Mouse (Mus musculus) kidney, embryonic 15.5 days (tissue): ENCODE results near the gene Lyzl6. TPM values are rescaled to one million over a fixed set of nuclear protein-coding genes. Genes with fewer than 3 reads are reported as not detected.

ENCODE experiments used
- ATAC-seq: fragments of 200-750 bp; cut with Nextera tagmentation; replicated peaks from 2 replicates; pipeline ENCODE4 v1.8.0; 2017; ENCODE audit warnings: moderate TSS enrichment; ENCODE audit not compliant: low FRiP score
- H3K27ac ChIP-seq: fragments of 300-500 bp; sonication (generic); 2 replicates; pipeline ENCODE4 v1.5.1; 2015; ENCODE audit warnings: mild to moderate bottlenecking, inconsistent platforms
- H3K27me3 ChIP-seq: fragments of 300-500 bp; sonication (generic); 2 replicates; pipeline ENCODE4 v1.6.1; 2015; ENCODE audit warnings: inconsistent platforms
- H3K36me3 ChIP-seq: fragments of 300-500 bp; sonication (generic); 2 replicates; pipeline ENCODE4 v1.6.1; 2015; ENCODE audit warnings: inconsistent platforms
- H3K4me1 ChIP-seq: fragments of 300-500 bp; sonication (generic); 2 replicates; pipeline ENCODE4 v1.6.1; 2015; ENCODE audit warnings: inconsistent platforms
- H3K4me2 ChIP-seq: fragments of 300-500 bp; sonication (generic); 2 replicates; pipeline ENCODE4 v1.6.1; 2015; ENCODE audit warnings: moderate library complexity, mild to moderate bottlenecking, inconsistent platforms
- H3K4me3 ChIP-seq: fragments of 300-500 bp; sonication (generic); replicated peaks from 2 replicates; pipeline ENCODE4 v1.5.1; 2015; ENCODE audit warnings: mild to moderate bottlenecking, inconsistent platforms
- H3K9ac ChIP-seq: fragments of 300-500 bp; sonication (generic); 2 replicates; pipeline ENCODE4 v1.6.1; 2015; ENCODE audit warnings: mild to moderate bottlenecking, inconsistent platforms
- H3K9me3 ChIP-seq: fragments of 300-500 bp; sonication (generic); replicated peaks from 2 replicates; pipeline ENCODE4 v1.6.1; 2016; ENCODE audit warnings: inconsistent platforms
- WGBS: fragments of 180-500 bp; shearing (Covaris S2); methylation state at CpG from one replicate; pipeline ENCODE4 v1.1.7; 2015; ENCODE audit warnings: mixed read lengths; 5-methylcytosine and 5-hydroxymethylcytosine counted together
- polyA plus RNA-seq: library from polyadenylated mRNA; unstranded; fragments of >200 nt; fragmentation: Nextera tagmentation; extraction: Ambion mirVana; gene quantifications from 2 replicates; pipeline ENCODE4 v1.2.1, GENCODE M21; 2015

Lyzl6 gene
- polyA plus RNA-seq, 1 experiment from 2014 or later, result not detected

GRCm38 (mm10) chr11:103636261-103636660 is 2.4 kb downstream of the Lyzl6 start:
- Histone ChIP-seq H3K27me3 (peaks cover 29% of the 10 kb centered on the region), H3K4me3 (no peak overlapping the region), H3K4me2 (no peak overlapping the region), H3K4me1 (no peaks in the 10 kb centered on the region), H3K9me3 (no peaks in the 10 kb centered on the region), H3K36me3 (no peaks in the 10 kb centered on the region), H3K27ac (no peak overlapping the region), H3K9ac (no peak overlapping the region)
- 82% methylated on average over 6 of the region's 6 CpGs for WGBS
- ATAC-seq, result no peak

DNA sequence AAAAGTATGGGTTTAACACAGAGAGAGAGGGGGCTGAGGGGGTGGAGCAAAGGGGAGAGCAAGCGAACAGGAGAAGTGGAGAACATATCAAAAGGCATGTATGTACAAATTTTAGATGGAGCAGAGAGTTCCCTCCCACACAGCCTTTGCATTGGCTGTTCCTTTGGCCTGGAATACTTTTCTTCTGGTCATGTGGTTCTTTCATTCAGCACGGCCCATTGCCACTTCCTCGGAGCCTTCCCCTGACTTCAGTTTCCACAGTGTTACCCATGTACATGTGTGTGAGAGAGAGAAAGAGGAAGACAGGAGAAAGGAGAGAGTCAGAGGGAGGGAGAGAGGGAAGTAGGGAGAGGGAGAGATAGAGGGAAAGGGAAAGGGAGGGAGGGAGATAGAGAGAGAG is 3.2 kb downstream of the Lyzl6 start:
- Histone ChIP-seq H3K36me3 (no peaks in the 10 kb centered on the region), H3K9ac (no peak overlapping the region), H3K4me2 (no peak overlapping the region), H3K27me3 (peaks cover 22% of the 10 kb centered on the region), H3K9me3 (no peaks in the 10 kb centered on the region), H3K27ac (no peak overlapping the region), H3K4me1 (no peaks in the 10 kb centered on the region), H3K4me3 (no peak overlapping the region)
- WGBS, result 71% methylated on average over 3 of the region's 3 CpGs
- ATAC-seq, result no peak

GRCm38 (mm10) chr11:103634806-103635205 is 3.9 kb downstream of the Lyzl6 start:
- Histone ChIP-seq H3K4me2 (no peak overlapping the region), H3K36me3 (no peaks in the 10 kb centered on the region), H3K27me3 (peaks cover 15% of the 10 kb centered on the region), H3K9ac (no peak overlapping the region), H3K4me3 (no peak overlapping the region), H3K27ac (no peak overlapping the region), H3K9me3 (no peaks in the 10 kb centered on the region), H3K4me1 (no peaks in the 10 kb centered on the region)
- WGBS, result 86% methylated on average over 7 of the region's 7 CpGs
- ATAC-seq, result no peak

- H3K4me1 ChIP-seq, result no peaks in the 10 kb centered on the region
- ATAC-seq, result no peak
- H3K36me3 ChIP-seq, result no peaks in the 10 kb centered on the region
- no peak overlapping the region for H3K4me2 ChIP-seq
- no peak overlapping the region for H3K9ac ChIP-seq
- 81% methylated on average over 23 of the region's 23 CpGs for WGBS
- H3K27me3 ChIP-seq, result peaks cover 2% of the 10 kb centered on the region; the same call in 1 of the 2 replicates
- H3K4me3 ChIP-seq, result no peak overlapping the region
- no peak overlapping the region for H3K27ac ChIP-seq
- H3K9me3 ChIP-seq, result no peaks in the 10 kb centered on the region
These were observed 11.2 kb downstream of the Lyzl6 start for GRCm38 (mm10) chr11:103627453-103627852.

DNA sequence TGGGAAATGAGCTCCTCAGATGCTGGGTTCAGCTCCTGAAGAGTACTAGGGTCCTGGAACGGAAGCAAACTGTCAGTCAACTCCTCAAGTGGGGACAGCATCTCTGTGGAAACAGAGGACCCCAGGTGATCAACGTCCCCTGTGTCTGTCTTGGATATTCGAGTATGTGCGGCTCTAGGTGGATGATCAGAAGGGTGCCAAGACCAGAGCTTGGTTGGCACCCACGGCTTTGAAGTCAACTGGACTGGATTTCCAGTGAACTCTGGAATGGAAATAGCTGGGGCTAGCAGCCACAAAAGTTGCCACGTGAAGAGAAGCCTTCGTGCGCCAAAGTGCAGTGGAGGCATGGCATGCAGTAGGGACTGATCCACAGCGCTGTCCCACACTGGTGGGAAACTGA is 17.6 kb downstream of the Lyzl6 start, which contains the start of gene Gm884:
Gene Gm884, minus strand, starts transcription at position 101 of the 400 bp plus-strand sequence.
- Histone ChIP-seq H3K27ac (no peak within 1 kb of the TSS), H3K4me2 (no peak within 1 kb of the TSS), H3K4me1 (no peaks in the 10 kb centered on the region), H3K9ac (no peak within 1 kb of the TSS), H3K9me3 (no peaks in the 10 kb centered on the region), H3K36me3 (no peaks in the 10 kb centered on the region), H3K27me3 (no peaks in the 10 kb centered on the region; the same call in 1 of the 2 replicates), H3K4me3 (no peak within 1 kb of the TSS)
- 82% methylated on average over 9 of the region's 9 CpGs for WGBS
- no peak for ATAC-seq

DNA sequence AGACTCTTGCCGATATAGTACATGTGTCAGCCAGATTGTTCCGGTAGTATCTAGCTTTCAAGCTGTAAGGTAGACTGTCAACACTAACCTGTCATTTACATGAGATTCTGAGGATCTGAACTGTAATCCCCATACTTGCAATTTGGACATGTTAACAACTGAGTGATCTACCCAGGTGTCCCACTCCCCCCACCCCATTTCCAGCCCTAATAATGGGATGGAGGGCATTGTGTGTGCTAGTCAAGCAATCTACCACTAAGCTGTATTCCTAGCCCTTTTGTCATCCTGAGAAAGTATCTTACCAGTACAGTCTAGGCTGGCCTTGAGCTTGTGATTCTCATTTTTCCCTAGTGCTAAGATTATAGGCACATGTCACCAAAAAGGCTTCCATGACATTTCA is 27.9 kb downstream of the Lyzl6 start:
- 90% methylated on average over 2 of the region's 2 CpGs for WGBS
- ATAC-seq, result no peak
- H3K27ac ChIP-seq, result no peak overlapping the region

GRCm38 (mm10) chr11:103606611-103607010 is 32.1 kb downstream of the Lyzl6 start:
- Histone ChIP-seq H3K4me3 (no peak overlapping the region), H3K9ac (no peak overlapping the region), H3K27ac (no peak overlapping the region), H3K9me3 (no peaks in the 10 kb centered on the region), H3K27me3 (no peaks in the 10 kb centered on the region), H3K36me3 (no peaks in the 10 kb centered on the region), H3K4me2 (no peak overlapping the region), H3K4me1 (no peaks in the 10 kb centered on the region)
- ATAC-seq, result no peak
- 53% methylated on average over 5 of the region's 5 CpGs for WGBS

More for the DNA sequence above, 27.9 kb downstream of the Lyzl6 start:
- peaks cover 2% of the 10 kb centered on the region; the same call in 1 of the 2 replicates for H3K27me3 ChIP-seq
- H3K9ac ChIP-seq, result no peak overlapping the region
- no peak overlapping the region for H3K4me2 ChIP-seq
- H3K36me3 ChIP-seq, result no peaks in the 10 kb centered on the region
- H3K4me1 ChIP-seq, result no peaks in the 10 kb centered on the region
- H3K9me3 ChIP-seq, result no peaks in the 10 kb centered on the region
- H3K4me3 ChIP-seq, result no peak overlapping the region

Other genes starting within 250 kb of the Lyzl6 start
- 7.4 and 8.2 TPM in 2 replicates for gene Plekhm1, start 226.2 kb downstream of the Lyzl6 start, polyA plus RNA-seq
- not detected in 2 replicates for gene Lrrc37a, start 134.3 kb downstream of the Lyzl6 start, polyA plus RNA-seq
- not detected in 2 replicates for gene Gm884, start 17.8 kb downstream of the Lyzl6 start, polyA plus RNA-seq
- gene Rprml, start 10.7 kb upstream of the Lyzl6 start, polyA plus RNA-seq, result not detected in 2 replicates
- gene Gosr2, start 59.0 kb upstream of the Lyzl6 start, polyA plus RNA-seq, result 80.4 and 83.9 TPM in 2 replicates
- gene Wnt9b, start 110.9 kb upstream of the Lyzl6 start, polyA plus RNA-seq, result 7.2 and 7.7 TPM in 2 replicates
- gene Wnt3, start 135.3 kb upstream of the Lyzl6 start, polyA plus RNA-seq, result 0.19 and 0.21 TPM in 2 replicates